Mouse (Mus musculus) neural tube, embryonic 14.5 days (tissue): Measurements from ENCODE around the gene Iqck. TPM values are rescaled to one million over a fixed set of nuclear protein-coding genes. Genes with fewer than 3 reads are reported as not detected.

ENCODE experiments used
- ATAC-seq: fragments of 200-750 bp; cut with Nextera tagmentation; 2 replicates; pipeline ENCODE4 v1.8.0; 2017; ENCODE audit warnings: low read depth, mild to moderate bottlenecking, moderate TSS enrichment, moderate library complexity
- H3K27ac ChIP-seq: fragments of 300-500 bp; sonication (generic); 2 replicates; pipeline ENCODE4 v1.5.1; 2014; ENCODE audit warnings: low read depth, mild to moderate bottlenecking, control low read depth, low read length, moderate library complexity, mixed read lengths
- H3K27me3 ChIP-seq: fragments of 300-500 bp; sonication (generic); 2 replicates; pipeline ENCODE4 v1.6.1; 2014; ENCODE audit warnings: low read length; ENCODE audit not compliant: control insufficient read depth, insufficient read depth
- H3K36me3 ChIP-seq: fragments of 300-500 bp; sonication (generic); 2 replicates; pipeline ENCODE4 v1.6.1; 2014; ENCODE audit warnings: low read length, mixed read lengths; ENCODE audit not compliant: control insufficient read depth, insufficient read depth
- H3K4me1 ChIP-seq: fragments of 300-500 bp; sonication (generic); 2 replicates; pipeline ENCODE4 v1.6.1; 2014; ENCODE audit warnings: low read length; ENCODE audit not compliant: control insufficient read depth, insufficient read depth
- H3K4me2 ChIP-seq: fragments of 300-500 bp; sonication (generic); 2 replicates; pipeline ENCODE4 v1.6.1; 2014; ENCODE audit warnings: mild to moderate bottlenecking, low read depth, low read length, control low read depth
- H3K4me3 ChIP-seq: fragments of 300-500 bp; sonication (generic); 2 replicates; pipeline ENCODE4 v1.5.1; 2014; ENCODE audit warnings: low read depth, low read length, control low read depth, mixed read lengths
- H3K9ac ChIP-seq: fragments of 300-500 bp; sonication (generic); replicated peaks from 2 replicates; pipeline ENCODE4 v1.6.1; 2014; ENCODE audit warnings: low read depth, mild to moderate bottlenecking, control low read depth, low read length, mixed read lengths
- H3K9me3 ChIP-seq: fragments of 300-500 bp; sonication (generic); 2 replicates; pipeline ENCODE4 v1.6.1; 2016; ENCODE audit warnings: low read length; ENCODE audit not compliant: control insufficient read depth
- WGBS: fragments of 180-500 bp; shearing (Covaris S2); extraction: QIAGEN DNeasy Blood & Tissue Kit; methylation state at CpG from one replicate; pipeline ENCODE4 v1.1.7; 2014; 5-methylcytosine and 5-hydroxymethylcytosine counted together
- polyA plus RNA-seq: library from polyadenylated mRNA; unstranded; fragments of >200 nt; fragmentation: Nextera tagmentation; extraction: Ambion mirVana; gene quantifications from 2 replicates; pipeline ENCODE4 v1.2.1, GENCODE M21; 2014

Iqck gene
- polyA plus RNA-seq, 1 experiment from 2014 or later, result 3.4 TPM

- no peak overlapping the region for H3K9ac ChIP-seq
- ATAC-seq, result no peak
- 84% methylated on average over 3 of the region's 3 CpGs for WGBS
- H3K36me3 ChIP-seq, result no peaks in the 10 kb centered on the region
- H3K9me3 ChIP-seq, result no peaks in the 10 kb centered on the region
- H3K4me2 ChIP-seq, result no peak overlapping the region
- H3K27ac ChIP-seq, result no peak overlapping the region
- no peaks in the 10 kb centered on the region for H3K27me3 ChIP-seq
- H3K4me1 ChIP-seq, result no peaks in the 10 kb centered on the region
- H3K4me3 ChIP-seq, result no peak overlapping the region
Observed at GRCm38 (mm10) chr7:118879466-118880029, 24.0 kb downstream of the Iqck start.

- no peaks in the 10 kb centered on the region; the same call in 1 of the 2 replicates for H3K4me1 ChIP-seq
- H3K36me3 ChIP-seq, result no peaks in the 10 kb centered on the region
- H3K4me2 ChIP-seq, result no peak overlapping the region
- 90% methylated on average over 4 of the region's 4 CpGs for WGBS
- no peak for ATAC-seq
- H3K27ac ChIP-seq, result no peak overlapping the region
- no peak overlapping the region for H3K4me3 ChIP-seq
- H3K27me3 ChIP-seq, result no peaks in the 10 kb centered on the region
- H3K9me3 ChIP-seq, result no peaks in the 10 kb centered on the region
- no peak overlapping the region for H3K9ac ChIP-seq
Observed at GRCm38 (mm10) chr7:118883957-118884356, 28.4 kb downstream of the Iqck start.

DNA sequence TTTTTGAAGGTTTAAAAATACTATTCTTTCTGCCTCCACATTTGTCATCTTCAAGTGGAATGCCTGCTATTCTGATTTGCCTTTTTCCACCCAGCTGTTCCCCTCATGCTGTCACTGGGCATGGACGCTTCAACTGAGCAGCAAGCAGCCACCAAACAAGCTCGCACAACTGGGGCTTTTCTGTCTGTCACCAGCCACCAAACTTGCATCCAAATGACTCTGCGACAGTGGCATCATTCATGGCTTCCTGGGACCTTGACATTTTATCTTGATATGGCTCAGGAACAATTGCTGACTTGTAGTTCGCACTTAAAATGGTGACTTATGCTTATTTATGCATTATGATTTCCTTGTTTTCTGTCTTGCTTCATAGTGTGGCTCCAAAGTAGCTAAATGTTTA is 29.4 kb downstream of the Iqck start:
- no peaks in the 10 kb centered on the region for H3K9me3 ChIP-seq
- 78% methylated on average over 4 of the region's 4 CpGs for WGBS
- no peaks in the 10 kb centered on the region for H3K36me3 ChIP-seq
- no peak overlapping the region for H3K27ac ChIP-seq
- H3K4me3 ChIP-seq, result no peak overlapping the region
- no peak overlapping the region for H3K9ac ChIP-seq
- no peak overlapping the region for H3K4me2 ChIP-seq
- no peaks in the 10 kb centered on the region for H3K27me3 ChIP-seq
- no peaks in the 10 kb centered on the region; the same call in 1 of the 2 replicates for H3K4me1 ChIP-seq
- no peak for ATAC-seq

- Histone ChIP-seq H3K4me2 (no peak overlapping the region), H3K4me1 (no peaks in the 10 kb centered on the region; the same call in 1 of the 2 replicates), H3K9me3 (no peaks in the 10 kb centered on the region), H3K27me3 (no peaks in the 10 kb centered on the region), H3K27ac (no peak overlapping the region), H3K9ac (no peak overlapping the region), H3K4me3 (no peak overlapping the region), H3K36me3 (no peaks in the 10 kb centered on the region)
- 16% methylated on average over 6 of the region's 6 CpGs for WGBS
- no peak for ATAC-seq
Observed at GRCm38 (mm10) chr7:118887303-118888055, 31.9 kb downstream of the Iqck start.

DNA sequence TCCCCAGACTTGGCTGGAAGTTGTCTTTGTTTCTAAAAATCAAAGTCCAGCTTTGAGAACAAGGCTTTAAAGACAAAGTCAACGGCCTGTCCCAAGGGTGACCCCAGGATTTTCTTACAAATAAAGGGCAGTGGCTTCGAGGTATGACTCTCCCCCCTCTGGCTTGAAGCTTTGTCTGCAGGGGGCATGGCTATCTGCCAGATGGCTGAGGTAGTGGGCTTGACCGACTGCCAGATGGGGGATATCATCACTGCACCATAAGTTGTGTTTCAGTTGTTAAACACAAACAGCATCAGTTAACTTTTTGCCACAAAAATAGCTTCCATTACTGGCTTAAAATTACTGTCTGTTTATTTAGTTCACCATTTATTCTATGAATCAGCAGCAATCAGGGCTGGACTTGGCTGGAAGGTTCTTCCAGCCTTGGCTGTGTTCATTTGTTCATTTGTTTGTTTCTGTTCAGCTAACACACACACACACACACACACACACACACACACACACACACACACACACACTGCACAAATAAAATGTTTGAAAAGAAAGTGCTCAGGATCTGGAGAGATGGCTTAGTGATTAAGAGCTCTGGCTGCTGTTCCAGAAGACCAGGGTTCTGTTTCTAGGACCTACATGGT is 33.6 kb downstream of the Iqck start:
- Histone ChIP-seq H3K9me3 (no peaks in the 10 kb centered on the region), H3K36me3 (no peaks in the 10 kb centered on the region), H3K27ac (no peak overlapping the region), H3K9ac (no peak overlapping the region), H3K27me3 (no peaks in the 10 kb centered on the region), H3K4me3 (no peak overlapping the region), H3K4me2 (no peak overlapping the region), H3K4me1 (no peaks in the 10 kb centered on the region; the same call in 1 of the 2 replicates)
- ATAC-seq, result no peak
- WGBS, result 2% methylated on average over 3 of the region's 3 CpGs

GRCm38 (mm10) chr7:118895469-118896450 is 40.2 kb downstream of the Iqck start:
- Histone ChIP-seq H3K36me3 (no peaks in the 10 kb centered on the region), H3K4me2 (no peak overlapping the region), H3K4me3 (no peak overlapping the region), H3K9me3 (no peaks in the 10 kb centered on the region), H3K27ac (no peak overlapping the region), H3K9ac (no peak overlapping the region), H3K27me3 (no peaks in the 10 kb centered on the region), H3K4me1 (no peaks in the 10 kb centered on the region)
- 23% methylated on average over 10 of the region's 10 CpGs for WGBS
- no peak for ATAC-seq

- H3K27ac ChIP-seq, result no peak overlapping the region
- no peaks in the 10 kb centered on the region for H3K9me3 ChIP-seq
- H3K36me3 ChIP-seq, result no peaks in the 10 kb centered on the region
- ATAC-seq, result no peak
- no peak overlapping the region for H3K4me3 ChIP-seq
- peaks cover 3% of the 10 kb centered on the region; the same call in 1 of the 2 replicates for H3K4me1 ChIP-seq
- H3K4me2 ChIP-seq, result no peak overlapping the region
- H3K27me3 ChIP-seq, result no peaks in the 10 kb centered on the region
- H3K9ac ChIP-seq, result no peak overlapping the region
Observed at GRCm38 (mm10) chr7:118898063-118898462, 42.5 kb downstream of the Iqck start.

- Histone ChIP-seq H3K27me3 (no peaks in the 10 kb centered on the region), H3K9ac (no peak overlapping the region), H3K9me3 (no peaks in the 10 kb centered on the region), H3K4me3 (no peak overlapping the region), H3K4me1 (peaks cover 3% of the 10 kb centered on the region; the same call in 1 of the 2 replicates), H3K27ac (no peak overlapping the region), H3K4me2 (no peak overlapping the region), H3K36me3 (no peaks in the 10 kb centered on the region)
- no peak for ATAC-seq
- 79% methylated on average over 2 of the region's 2 CpGs for WGBS
Observed at GRCm38 (mm10) chr7:118900090-118900489, 44.5 kb downstream of the Iqck start.
